Mouse (Mus musculus): ENCODE data around the gene Sema4c. TPM values are rescaled to one million over a fixed set of nuclear protein-coding genes. Genes with fewer than 3 reads are reported as not detected.

Sema4c gene
- polyA plus RNA-seq, 1 experiment from 2014 or later = 3.3 TPM

- H3K27me3 ChIP-seq (ENCODE audit: control insufficient read depth, insufficient read depth, low read length) = no peaks in the 10 kb centered on the region; the same call in 1 of the 2 replicates
- H3K9ac ChIP-seq (ENCODE audit: low read length) = peak overlapping the region; percentile 98
- no peak for ATAC-seq (replicated peaks; ENCODE audit: low FRiP score)
- H3K4me3 ChIP-seq (ENCODE audit: low read depth, low read length) = peak overlapping the region; percentile 92
- H3K36me3 ChIP-seq (ENCODE audit: control insufficient read depth, insufficient read depth, low read length) = peaks cover 24% of the 10 kb centered on the region
- peak overlapping the region; percentile 99 for H3K4me2 ChIP-seq (ENCODE audit: low read depth, low read length, severe bottlenecking)
- peaks cover 16% of the 10 kb centered on the region for H3K4me1 ChIP-seq (replicated peaks; ENCODE audit: control insufficient read depth, insufficient read depth, low read length)
- peak; percentile 68 for DNase-seq (ENCODE audit: low spot score)
- peak overlapping the region; percentile 97 for H3K27ac ChIP-seq (ENCODE audit: low read depth, low read length)
- no peaks in the 10 kb centered on the region for H3K9me3 ChIP-seq (ENCODE audit: control insufficient read depth, low read length)
- WGBS = 11% methylated on average over 8 of the region's 8 CpGs
Measured at GRCm38 (mm10) chr1:36555798-36556395, 2.3 kb downstream of the Sema4c start.

- H3K4me3 ChIP-seq (ENCODE audit: low read depth, low read length) = peak overlapping the region; percentile 92; the same call in 1 of the 2 replicates
- 81% methylated on average over 21 of the region's 21 CpGs for WGBS
- peaks cover 33% of the 10 kb centered on the region for H3K36me3 ChIP-seq (ENCODE audit: control insufficient read depth, insufficient read depth, low read length)
- peaks cover 16% of the 10 kb centered on the region for H3K4me1 ChIP-seq (replicated peaks; ENCODE audit: control insufficient read depth, insufficient read depth, low read length)
- H3K4me2 ChIP-seq (ENCODE audit: low read depth, low read length, severe bottlenecking) = peak overlapping the region; percentile 99
- no peaks in the 10 kb centered on the region for H3K9me3 ChIP-seq (ENCODE audit: control insufficient read depth, low read length)
- no peak overlapping the region for H3K27ac ChIP-seq (ENCODE audit: low read depth, low read length)
- H3K9ac ChIP-seq (ENCODE audit: low read length) = peak overlapping the region; percentile 98
- H3K27me3 ChIP-seq (ENCODE audit: control insufficient read depth, insufficient read depth, low read length) = no peaks in the 10 kb centered on the region; the same call in 1 of the 2 replicates
- ATAC-seq (replicated peaks; ENCODE audit: low FRiP score) (no peak), DNase-seq (ENCODE audit: low spot score) (no peak)
Measured at GRCm38 (mm10) chr1:36554633-36555399, 3.3 kb downstream of the Sema4c start.

GRCm38 (mm10) chr1:36552506-36552905 is 5.6 kb downstream of the Sema4c start:
- peaks cover 39% of the 10 kb centered on the region for H3K36me3 ChIP-seq (ENCODE audit: control insufficient read depth, insufficient read depth, low read length)
- WGBS = 88% methylated on average over 16 of the region's 16 CpGs

GRCm38 (mm10) chr1:36551904-36552303 is 6.2 kb downstream of the Sema4c start:
- Histone ChIP-seq H3K36me3 (ENCODE audit: control insufficient read depth, insufficient read depth, low read length) (peaks cover 39% of the 10 kb centered on the region), H3K4me1 (replicated peaks; ENCODE audit: control insufficient read depth, insufficient read depth, low read length) (peaks cover 15% of the 10 kb centered on the region), H3K27ac (ENCODE audit: low read depth, low read length) (no peak overlapping the region), H3K4me2 (ENCODE audit: low read depth, low read length, severe bottlenecking) (no peak overlapping the region), H3K9ac (ENCODE audit: low read length) (no peak overlapping the region), H3K4me3 (ENCODE audit: low read depth, low read length) (no peak overlapping the region), H3K9me3 (ENCODE audit: control insufficient read depth, low read length) (no peaks in the 10 kb centered on the region), H3K27me3 (ENCODE audit: control insufficient read depth, insufficient read depth, low read length) (no peaks in the 10 kb centered on the region)
- ATAC-seq (replicated peaks; ENCODE audit: low FRiP score) = no peak
- 93% methylated on average over 17 of the region's 17 CpGs for WGBS
- DNase-seq (ENCODE audit: low spot score) = no peak

More at GRCm38 (mm10) chr1:36552506-36552905, 5.6 kb downstream of the Sema4c start:
- DNase-seq (ENCODE audit: low spot score) = no peak
- Histone ChIP-seq H3K27ac (ENCODE audit: low read depth, low read length) (no peak overlapping the region), H3K4me2 (ENCODE audit: low read depth, low read length, severe bottlenecking) (no peak overlapping the region), H3K4me1 (replicated peaks; ENCODE audit: control insufficient read depth, insufficient read depth, low read length) (peaks cover 13% of the 10 kb centered on the region), H3K27me3 (ENCODE audit: control insufficient read depth, insufficient read depth, low read length) (no peaks in the 10 kb centered on the region), H3K4me3 (ENCODE audit: low read depth, low read length) (no peak overlapping the region), H3K9me3 (ENCODE audit: control insufficient read depth, low read length) (no peaks in the 10 kb centered on the region), H3K9ac (ENCODE audit: low read length) (no peak overlapping the region)
- no peak for ATAC-seq (replicated peaks; ENCODE audit: low FRiP score)

GRCm38 (mm10) chr1:36550075-36550863 is 7.9 kb downstream of the Sema4c start:
- 83% methylated on average over 20 of the region's 20 CpGs for WGBS
- Histone ChIP-seq H3K4me3 (ENCODE audit: low read depth, low read length) (no peak overlapping the region), H3K9ac (ENCODE audit: low read length) (no peak overlapping the region), H3K4me2 (ENCODE audit: low read depth, low read length, severe bottlenecking) (no peak overlapping the region), H3K4me1 (replicated peaks; ENCODE audit: control insufficient read depth, insufficient read depth, low read length) (peaks cover 17% of the 10 kb centered on the region), H3K9me3 (ENCODE audit: control insufficient read depth, low read length) (no peaks in the 10 kb centered on the region), H3K27me3 (ENCODE audit: control insufficient read depth, insufficient read depth, low read length) (no peaks in the 10 kb centered on the region), H3K36me3 (ENCODE audit: control insufficient read depth, insufficient read depth, low read length) (peaks cover 39% of the 10 kb centered on the region), H3K27ac (ENCODE audit: low read depth, low read length) (no peak overlapping the region)
- no peak for ATAC-seq (replicated peaks; ENCODE audit: low FRiP score)
- DNase-seq (ENCODE audit: low spot score) = no peak

- H3K9me3 ChIP-seq (ENCODE audit: control insufficient read depth, low read length) = no peaks in the 10 kb centered on the region
- no peak for ATAC-seq (replicated peaks; ENCODE audit: low FRiP score)
- H3K27me3 ChIP-seq (ENCODE audit: control insufficient read depth, insufficient read depth, low read length) = no peaks in the 10 kb centered on the region
- DNase-seq (ENCODE audit: low spot score) = no peak
- no peak overlapping the region for H3K4me3 ChIP-seq (ENCODE audit: low read depth, low read length)
- H3K36me3 ChIP-seq (ENCODE audit: control insufficient read depth, insufficient read depth, low read length) = peaks cover 39% of the 10 kb centered on the region
- 88% methylated on average over 18 of the region's 18 CpGs for WGBS
- H3K27ac ChIP-seq (ENCODE audit: low read depth, low read length) = no peak overlapping the region
- no peak overlapping the region for H3K4me2 ChIP-seq (ENCODE audit: low read depth, low read length, severe bottlenecking)
- H3K4me1 ChIP-seq (replicated peaks; ENCODE audit: control insufficient read depth, insufficient read depth, low read length) = peaks cover 13% of the 10 kb centered on the region
- H3K9ac ChIP-seq (ENCODE audit: low read length) = no peak overlapping the region
Measured at GRCm38 (mm10) chr1:36549491-36549890, 8.7 kb downstream of the Sema4c start.

- Histone ChIP-seq H3K9me3 (ENCODE audit: control insufficient read depth, low read length) (no peaks in the 10 kb centered on the region), H3K27me3 (ENCODE audit: control insufficient read depth, insufficient read depth, low read length) (no peaks in the 10 kb centered on the region), H3K4me3 (ENCODE audit: low read depth, low read length) (no peak overlapping the region), H3K36me3 (ENCODE audit: control insufficient read depth, insufficient read depth, low read length) (peaks cover 36% of the 10 kb centered on the region), H3K9ac (ENCODE audit: low read length) (no peak overlapping the region), H3K27ac (ENCODE audit: low read depth, low read length) (no peak overlapping the region), H3K4me1 (replicated peaks; ENCODE audit: control insufficient read depth, insufficient read depth, low read length) (peaks cover 13% of the 10 kb centered on the region), H3K4me2 (ENCODE audit: low read depth, low read length, severe bottlenecking) (no peak overlapping the region)
- no peak for DNase-seq (ENCODE audit: low spot score)
- WGBS = 61% methylated on average over 8 of the region's 8 CpGs
- no peak for ATAC-seq (replicated peaks; ENCODE audit: low FRiP score)
Measured at GRCm38 (mm10) chr1:36548771-36549170, 9.4 kb downstream of the Sema4c start.

- Histone ChIP-seq H3K36me3 (ENCODE audit: control insufficient read depth, insufficient read depth, low read length) (peaks cover 33% of the 10 kb centered on the region), H3K9ac (ENCODE audit: low read length) (peak overlapping the region; percentile 32; the same call in 1 of the 2 replicates), H3K4me2 (ENCODE audit: low read depth, low read length, severe bottlenecking) (no peak overlapping the region), H3K4me1 (replicated peaks; ENCODE audit: control insufficient read depth, insufficient read depth, low read length) (peaks cover 13% of the 10 kb centered on the region), H3K9me3 (ENCODE audit: control insufficient read depth, low read length) (no peaks in the 10 kb centered on the region), H3K27ac (ENCODE audit: low read depth, low read length) (peak overlapping the region; percentile 57; the same call in 1 of the 2 replicates), H3K27me3 (ENCODE audit: control insufficient read depth, insufficient read depth, low read length) (no peaks in the 10 kb centered on the region), H3K4me3 (ENCODE audit: low read depth, low read length) (no peak overlapping the region)
- 47% methylated on average over 9 of the region's 9 CpGs for WGBS
- ATAC-seq (replicated peaks; ENCODE audit: low FRiP score) (no peak), DNase-seq (ENCODE audit: low spot score) (no peak)
Measured at GRCm38 (mm10) chr1:36547981-36548598, 10.1 kb downstream of the Sema4c start.
